Mouse (Mus musculus) limb, embryonic 15.5 days (tissue): ENCODE data around the gene Tmem14c. TPM values are rescaled to one million over a fixed set of nuclear protein-coding genes. Genes with fewer than 3 reads are reported as not detected.
"Not testable (repeated sequence)": the region's sequence is repeated elsewhere in the genome, so short reads cannot be mapped to it uniquely, and the experiment has no call there.

Experiments used
- ATAC-seq: fragments of 200-750 bp; cut with Nextera tagmentation; 2 replicates; pipeline ENCODE4 v1.8.0; 2017; ENCODE audit warnings: low read depth, moderate TSS enrichment; ENCODE audit not compliant: insufficient number of reproducible peaks, low FRiP score, low TSS enrichment
- H3K27ac ChIP-seq: fragments of 300-500 bp; sonication (generic); 2 replicates; pipeline ENCODE4 v1.5.1; 2015; ENCODE audit warnings: moderate library complexity, mild to moderate bottlenecking, inconsistent platforms
- H3K27me3 ChIP-seq: fragments of 300-500 bp; sonication (generic); 2 replicates; pipeline ENCODE4 v1.6.1; 2015; ENCODE audit warnings: inconsistent platforms
- H3K36me3 ChIP-seq: fragments of 300-500 bp; sonication (generic); 2 replicates; pipeline ENCODE4 v1.6.1; 2015; ENCODE audit warnings: inconsistent platforms
- H3K4me1 ChIP-seq: fragments of 300-500 bp; sonication (generic); 2 replicates; pipeline ENCODE4 v1.6.1; 2015; ENCODE audit warnings: inconsistent platforms
- H3K4me2 ChIP-seq: fragments of 300-500 bp; sonication (generic); 2 replicates; pipeline ENCODE4 v1.6.1; 2015; ENCODE audit warnings: mild to moderate bottlenecking, inconsistent platforms
- H3K4me3 ChIP-seq: fragments of 300-500 bp; sonication (generic); 2 replicates; pipeline ENCODE4 v1.5.1; 2015; ENCODE audit warnings: mild to moderate bottlenecking, inconsistent platforms
- H3K9ac ChIP-seq: fragments of 300-500 bp; sonication (generic); 2 replicates; pipeline ENCODE4 v1.6.1; 2015; ENCODE audit warnings: inconsistent platforms
- H3K9me3 ChIP-seq: fragments of 300-500 bp; sonication (generic); 2 replicates; pipeline ENCODE4 v1.6.1; 2016; ENCODE audit warnings: inconsistent platforms
- WGBS: fragments of 180-500 bp; shearing (Covaris S2); methylation state at CpG from one replicate; pipeline ENCODE4 v1.1.7; 2015; 5-methylcytosine and 5-hydroxymethylcytosine counted together
- polyA plus RNA-seq: library from polyadenylated mRNA; unstranded; fragments of >200 nt; fragmentation: Nextera tagmentation; extraction: Ambion mirVana; gene quantifications from 2 replicates; pipeline ENCODE4 v1.2.1, GENCODE M21; 2015

Tmem14c gene
- polyA plus RNA-seq, 1 experiment from 2014 or later: 196 TPM

DNA sequence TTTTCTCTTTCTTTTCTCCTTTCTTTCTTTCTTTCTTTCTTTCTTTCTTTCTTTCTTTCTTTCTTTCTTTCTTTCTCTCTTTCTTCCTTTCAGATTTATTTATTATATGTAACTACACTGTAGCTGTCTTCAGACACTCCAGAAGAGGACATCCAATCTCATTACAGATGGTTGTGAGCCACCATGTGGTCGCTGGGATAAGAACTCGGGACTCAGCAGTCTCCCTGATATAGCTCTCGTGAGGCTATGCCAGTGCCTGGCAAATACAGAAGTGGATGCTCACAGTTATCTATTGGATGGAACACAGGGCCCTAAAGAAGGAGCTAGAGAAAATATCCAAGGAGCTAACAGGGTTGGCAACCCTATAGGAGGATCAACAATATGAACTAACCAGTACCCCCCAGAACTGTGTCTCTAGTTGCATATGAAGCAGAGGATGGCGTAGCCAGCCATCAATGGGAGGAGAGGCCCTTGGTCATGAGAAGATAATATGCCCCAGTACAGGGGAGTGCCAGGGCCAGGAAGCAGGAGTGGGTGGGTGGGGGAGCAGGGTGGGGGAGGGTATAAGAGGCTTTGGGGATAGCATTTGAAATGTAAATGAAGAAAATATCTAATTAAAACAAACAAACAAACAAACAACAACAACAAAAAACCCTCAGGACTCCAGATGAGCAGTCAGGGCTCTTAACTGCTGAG lies 28.3 kb upstream of the Tmem14c start:
- H3K27ac ChIP-seq, H3K4me3 ChIP-seq, H3K9me3 ChIP-seq, H3K9ac ChIP-seq, H3K4me2 ChIP-seq, H3K4me1 ChIP-seq, H3K36me3 ChIP-seq, ATAC-seq, H3K27me3 ChIP-seq: not testable (repeated sequence)
- 70% methylated on average over 4 of the region's 4 CpGs for WGBS

DNA sequence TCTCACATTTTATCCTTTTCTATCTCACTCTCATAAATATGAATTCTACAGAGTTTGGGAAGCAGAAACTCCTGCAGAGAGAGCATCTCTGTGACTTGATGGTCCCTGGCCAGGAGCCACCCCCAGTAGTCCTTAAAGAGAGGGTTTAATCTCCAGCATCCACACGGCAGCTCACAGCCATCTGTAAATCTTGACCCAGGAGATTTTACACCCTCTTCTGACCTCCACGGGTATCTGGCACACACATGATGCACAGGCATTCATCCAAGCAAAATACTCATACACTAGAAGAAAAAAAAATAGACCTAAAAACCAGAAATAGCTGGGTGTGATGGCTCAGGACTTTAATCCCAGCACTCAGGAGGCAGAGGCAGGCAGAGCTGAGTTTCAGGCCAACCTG lies 27.7 kb upstream of the Tmem14c start:
- H3K36me3 ChIP-seq: no peaks in the 10 kb centered on the region
- no peak overlapping the region for H3K4me2 ChIP-seq
- no peak for ATAC-seq
- H3K4me1 ChIP-seq: no peaks in the 10 kb centered on the region
- no peaks in the 10 kb centered on the region for H3K27me3 ChIP-seq
- H3K27ac ChIP-seq: no peak overlapping the region
- WGBS: 59% methylated on average over 2 of the region's 2 CpGs
- no peak overlapping the region for H3K9ac ChIP-seq
- H3K9me3 ChIP-seq: no peaks in the 10 kb centered on the region
- H3K4me3 ChIP-seq: no peak overlapping the region

DNA sequence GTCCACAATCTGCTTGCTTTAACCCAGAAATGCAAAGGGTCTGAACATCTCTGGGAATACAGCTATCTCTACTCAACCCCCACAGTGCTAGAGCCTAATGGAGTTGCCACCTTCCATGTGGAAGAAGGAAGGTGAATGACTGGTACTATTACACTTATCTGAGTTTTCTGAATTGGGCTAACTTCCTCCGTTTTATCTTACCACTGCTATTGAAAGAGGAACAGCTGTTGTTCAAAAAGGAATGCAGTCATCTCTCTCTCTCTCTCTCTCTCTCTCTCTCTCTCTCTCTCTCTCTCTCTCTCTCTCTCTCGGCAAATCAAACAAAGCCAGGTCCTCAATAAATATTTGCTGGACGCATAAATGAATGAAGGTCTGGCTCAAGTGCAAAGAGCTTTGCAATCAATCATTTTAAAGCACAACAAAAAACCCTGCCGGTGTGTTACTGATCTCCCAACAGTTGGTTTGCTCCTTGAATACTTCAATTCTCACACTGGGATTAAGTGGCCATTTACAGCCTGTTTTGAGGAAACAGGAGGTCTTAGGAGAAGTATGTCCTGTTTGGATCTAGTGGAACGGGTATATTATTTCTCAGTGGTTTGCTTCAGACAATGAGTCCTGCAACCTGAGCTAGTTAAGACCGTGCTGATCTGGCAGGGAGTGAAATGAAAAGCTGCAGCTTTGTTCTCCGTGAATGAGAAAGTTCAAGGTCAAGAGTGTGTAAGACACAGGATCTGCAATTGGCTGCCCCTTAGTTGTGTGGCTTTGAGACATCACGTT lies 21.4 kb upstream of the Tmem14c start:
- H3K27ac ChIP-seq: no peak overlapping the region
- H3K4me3 ChIP-seq: no peak overlapping the region
- H3K4me2 ChIP-seq: no peak overlapping the region
- H3K27me3 ChIP-seq: no peaks in the 10 kb centered on the region
- H3K9ac ChIP-seq: no peak overlapping the region
- no peaks in the 10 kb centered on the region for H3K36me3 ChIP-seq
- ATAC-seq: no peak
- 30% methylated on average over 8 of the region's 8 CpGs for WGBS
- no peaks in the 10 kb centered on the region for H3K4me1 ChIP-seq
- H3K9me3 ChIP-seq: no peaks in the 10 kb centered on the region

DNA sequence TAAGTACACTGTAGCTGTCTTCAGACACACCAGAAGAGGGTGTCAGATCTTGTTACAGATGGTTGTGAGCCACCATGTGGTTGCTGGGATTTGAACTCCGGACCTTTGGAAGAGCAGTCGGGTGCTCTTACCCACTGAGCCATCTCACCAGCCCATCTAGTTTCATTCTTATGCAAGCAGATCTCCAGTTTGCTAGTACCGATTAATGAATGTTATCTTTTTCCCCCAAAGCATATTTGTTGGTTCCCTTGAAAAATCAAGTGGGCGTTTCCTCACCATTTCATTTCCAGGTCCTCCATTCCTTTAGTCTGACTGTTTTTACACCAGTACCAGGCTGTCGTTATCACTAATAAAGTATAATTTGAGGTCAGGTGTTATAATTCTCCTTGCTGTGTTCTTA lies 17.6 kb upstream of the Tmem14c start:
- H3K27me3 ChIP-seq, H3K36me3 ChIP-seq, H3K27ac ChIP-seq, H3K4me3 ChIP-seq, H3K9ac ChIP-seq, H3K9me3 ChIP-seq, ATAC-seq, H3K4me2 ChIP-seq: not testable (repeated sequence)
- H3K4me1 ChIP-seq: peaks cover 16% of the 10 kb centered on the region; the same call in 1 of the 2 replicates
- WGBS: 87% methylated on average over 5 of the region's 5 CpGs

DNA sequence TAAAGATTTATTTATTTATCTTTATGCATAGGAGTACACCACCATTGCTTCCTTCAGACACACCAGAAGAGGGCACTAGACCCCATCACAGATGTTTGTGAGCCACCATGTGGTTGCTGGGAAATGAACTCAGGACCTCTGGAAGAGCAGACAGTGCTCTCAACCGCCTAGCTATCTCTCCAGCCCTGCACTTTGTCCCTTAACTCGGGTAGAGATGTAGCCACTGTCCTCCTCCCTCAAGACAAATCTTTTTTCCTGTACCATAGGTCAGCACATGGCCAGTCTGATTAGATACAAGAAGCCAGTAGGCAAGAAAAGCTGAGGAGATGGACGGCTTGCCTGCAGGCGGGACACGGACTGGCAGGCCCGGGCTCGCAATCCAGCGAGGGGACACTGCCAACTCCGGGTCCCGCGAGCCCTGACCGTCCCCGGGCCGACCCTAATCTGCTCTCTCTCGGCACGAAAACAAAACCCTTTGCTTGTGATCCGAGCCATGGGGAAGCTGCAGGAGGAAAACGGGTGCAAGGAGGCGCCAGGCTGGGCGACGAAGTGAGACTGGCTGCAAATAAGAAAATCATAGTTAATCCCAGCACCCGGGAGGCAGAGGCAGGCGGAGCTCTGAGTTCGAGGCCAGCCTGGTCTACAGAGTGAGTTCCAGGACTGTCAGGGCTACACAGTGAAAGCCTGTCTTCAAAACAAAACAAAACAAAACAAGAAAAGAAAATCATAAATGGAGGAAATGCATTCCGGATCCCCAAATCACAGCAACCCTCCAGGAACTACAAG lies 15.8 kb upstream of the Tmem14c start:
- peak overlapping the region; percentile 87 for H3K4me2 ChIP-seq
- H3K36me3 ChIP-seq: peaks cover 11% of the 10 kb centered on the region
- H3K9ac ChIP-seq: peak overlapping the region; percentile 89
- H3K4me1 ChIP-seq: peaks cover 16% of the 10 kb centered on the region; the same call in 1 of the 2 replicates
- no peak for ATAC-seq
- H3K4me3 ChIP-seq: peak overlapping the region; percentile 97
- H3K9me3 ChIP-seq: no peaks in the 10 kb centered on the region
- no peaks in the 10 kb centered on the region for H3K27me3 ChIP-seq
- under 1% methylated on average over 25 of the region's 25 CpGs for WGBS
- H3K27ac ChIP-seq: peak overlapping the region; percentile 100

DNA sequence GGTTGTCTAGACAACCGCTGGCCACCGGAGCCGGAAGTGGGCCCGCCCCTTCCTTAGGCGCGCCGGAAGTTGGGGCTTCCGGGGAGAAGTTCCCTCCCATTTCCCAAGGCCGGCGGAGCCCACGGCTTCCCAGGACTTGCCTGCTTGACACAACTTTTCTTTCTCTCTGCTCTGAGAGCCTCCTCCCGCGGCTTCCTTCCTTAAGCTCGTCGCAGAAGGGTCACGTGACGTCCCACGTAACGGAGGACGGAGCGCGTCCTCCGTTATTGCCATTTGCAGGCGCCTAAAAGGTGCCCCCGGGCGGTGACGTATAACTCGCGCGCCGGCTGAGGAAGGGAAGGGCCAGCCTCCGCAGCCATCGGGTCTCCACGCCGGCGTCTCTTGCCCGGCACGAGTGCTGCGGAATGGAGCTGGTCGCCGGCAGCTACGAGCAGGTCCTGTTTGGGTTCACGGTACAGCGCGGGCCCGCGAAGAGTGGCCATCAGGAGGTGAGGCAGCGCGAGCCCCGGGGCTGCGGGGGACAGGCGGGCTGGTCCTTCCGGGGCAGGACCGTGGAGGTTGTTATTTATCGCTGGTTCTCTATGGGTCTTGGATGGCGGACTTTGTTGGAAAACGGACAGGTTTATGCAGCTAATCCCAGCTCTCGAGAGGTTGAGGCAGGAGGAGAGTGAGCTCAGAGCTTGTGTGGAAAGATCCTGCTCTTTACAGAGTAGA lies 15.0 kb upstream of the Tmem14c start, which contains the start of gene Pak1ip1:
TSS of gene Pak1ip1 (plus strand) at position 98 of the 714 bp plus-strand sequence.
- Histone ChIP-seq H3K4me3 (peak within 1 kb of the TSS; percentile 97), H3K36me3 (peaks cover 18% of the 10 kb centered on the region), H3K4me1 (peaks cover 16% of the 10 kb centered on the region; the same call in 1 of the 2 replicates), H3K4me2 (peak within 1 kb of the TSS; percentile 87), H3K9me3 (no peaks in the 10 kb centered on the region), H3K27ac (peak within 1 kb of the TSS; percentile 100), H3K9ac (peak within 1 kb of the TSS; percentile 89), H3K27me3 (no peaks in the 10 kb centered on the region)
- WGBS: under 1% methylated on average over 58 of the region's 58 CpGs
- peak; percentile 92 for ATAC-seq

DNA sequence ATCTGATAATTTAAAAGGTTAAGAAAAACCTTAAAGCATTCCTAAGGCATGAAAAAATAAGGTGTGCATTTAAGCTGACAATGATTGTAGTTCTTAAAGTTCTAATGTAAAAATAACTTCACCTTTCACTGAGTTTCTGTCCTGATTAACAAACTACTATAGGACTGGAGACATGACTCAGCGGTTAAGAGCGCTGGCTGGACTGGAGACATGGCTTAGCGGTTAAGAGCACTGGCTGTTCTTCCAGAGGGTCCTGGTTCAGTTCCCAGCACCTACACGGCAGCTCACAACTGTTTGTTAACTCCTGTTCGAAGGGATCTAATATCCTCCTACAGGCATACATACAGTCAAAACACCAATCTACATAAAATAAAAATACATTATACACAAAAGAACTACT lies 14.1 kb upstream of the Tmem14c start:
- WGBS: 86% methylated on average over 5 of the region's 5 CpGs
- Histone ChIP-seq H3K36me3 (peaks cover 27% of the 10 kb centered on the region), H3K27me3 (no peaks in the 10 kb centered on the region), H3K27ac (no peak overlapping the region), H3K4me3 (peak overlapping the region; percentile 97), H3K4me2 (peak overlapping the region; percentile 87), H3K4me1 (peaks cover 16% of the 10 kb centered on the region; the same call in 1 of the 2 replicates), H3K9ac (no peak overlapping the region), H3K9me3 (no peaks in the 10 kb centered on the region)
- ATAC-seq: no peak

DNA sequence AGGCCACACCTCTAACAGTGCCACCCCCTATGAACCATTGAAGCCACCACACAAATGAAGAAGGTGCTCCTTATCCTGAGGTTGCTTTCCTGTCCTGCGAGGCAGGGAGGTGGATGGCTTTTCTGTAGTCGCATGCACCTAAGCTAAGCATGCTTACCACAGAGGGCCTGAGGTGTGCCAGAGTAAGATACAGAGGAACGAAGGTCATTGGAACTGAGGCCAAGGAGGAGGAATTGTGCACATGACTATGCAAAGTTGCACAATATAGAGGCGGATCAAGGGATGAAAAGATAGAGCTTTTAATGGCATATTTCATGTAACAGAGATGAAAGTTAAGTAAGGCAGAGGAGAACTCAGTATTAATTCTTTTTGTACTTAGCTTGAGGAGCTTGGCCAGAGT lies 9.8 kb upstream of the Tmem14c start:
- Histone ChIP-seq H3K4me3 (no peak overlapping the region), H3K9me3 (no peaks in the 10 kb centered on the region), H3K27me3 (no peaks in the 10 kb centered on the region), H3K27ac (no peak overlapping the region), H3K4me1 (peaks cover 9% of the 10 kb centered on the region; the same call in 1 of the 2 replicates), H3K4me2 (no peak overlapping the region), H3K9ac (no peak overlapping the region), H3K36me3 (peaks cover 69% of the 10 kb centered on the region)
- no peak for ATAC-seq
- WGBS: 90% methylated on average over 4 of the region's 4 CpGs

DNA sequence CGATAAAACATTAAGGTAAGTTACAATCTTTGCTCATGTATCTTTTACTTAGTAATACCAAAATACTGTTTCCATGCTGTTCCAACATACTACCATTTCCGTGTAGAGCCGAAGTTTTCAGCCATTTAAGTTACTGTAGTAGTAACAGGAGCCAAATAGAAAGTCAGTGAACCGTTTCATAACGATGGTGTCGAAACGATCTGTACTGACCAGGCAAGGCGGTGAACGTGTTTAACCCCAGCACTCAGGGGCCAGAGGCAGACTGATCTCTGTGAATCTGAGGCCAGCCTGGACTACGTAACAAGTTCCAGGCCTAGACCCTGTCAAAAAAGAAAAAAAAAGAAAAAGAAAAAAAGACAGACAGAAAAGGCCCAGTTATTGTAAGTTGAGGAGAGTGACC lies 7.8 kb upstream of the Tmem14c start:
- H3K4me1 ChIP-seq: no peaks in the 10 kb centered on the region
- H3K4me3 ChIP-seq: no peak overlapping the region
- H3K27ac ChIP-seq: no peak overlapping the region
- 92% methylated on average over 10 of the region's 10 CpGs for WGBS
- H3K27me3 ChIP-seq: no peaks in the 10 kb centered on the region
- no peak overlapping the region for H3K4me2 ChIP-seq
- H3K9ac ChIP-seq: no peak overlapping the region
- no peak for ATAC-seq
- peaks cover 88% of the 10 kb centered on the region for H3K36me3 ChIP-seq
- H3K9me3 ChIP-seq: no peaks in the 10 kb centered on the region

DNA sequence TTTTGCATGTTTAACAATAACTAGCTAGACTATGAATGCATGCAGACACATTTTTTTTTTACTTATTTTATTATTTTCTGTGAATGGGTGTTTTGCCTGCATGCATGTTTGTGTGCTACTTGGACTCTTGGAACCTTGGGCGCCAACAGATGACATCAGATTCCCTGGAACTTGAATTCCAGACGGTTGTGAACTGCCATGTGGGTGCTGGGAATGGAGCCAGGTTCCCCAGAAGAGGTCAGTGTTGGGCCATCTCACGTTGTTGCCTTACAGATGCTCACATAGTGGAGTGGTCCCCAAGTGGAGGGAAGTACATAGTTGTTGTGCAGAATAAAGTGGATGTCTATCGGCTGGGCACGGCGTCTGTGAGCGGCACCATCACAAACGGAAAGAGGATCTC lies 7.1 kb upstream of the Tmem14c start:
- peaks cover 89% of the 10 kb centered on the region for H3K36me3 ChIP-seq
- H3K27ac ChIP-seq: no peak overlapping the region
- no peaks in the 10 kb centered on the region for H3K9me3 ChIP-seq

DNA sequence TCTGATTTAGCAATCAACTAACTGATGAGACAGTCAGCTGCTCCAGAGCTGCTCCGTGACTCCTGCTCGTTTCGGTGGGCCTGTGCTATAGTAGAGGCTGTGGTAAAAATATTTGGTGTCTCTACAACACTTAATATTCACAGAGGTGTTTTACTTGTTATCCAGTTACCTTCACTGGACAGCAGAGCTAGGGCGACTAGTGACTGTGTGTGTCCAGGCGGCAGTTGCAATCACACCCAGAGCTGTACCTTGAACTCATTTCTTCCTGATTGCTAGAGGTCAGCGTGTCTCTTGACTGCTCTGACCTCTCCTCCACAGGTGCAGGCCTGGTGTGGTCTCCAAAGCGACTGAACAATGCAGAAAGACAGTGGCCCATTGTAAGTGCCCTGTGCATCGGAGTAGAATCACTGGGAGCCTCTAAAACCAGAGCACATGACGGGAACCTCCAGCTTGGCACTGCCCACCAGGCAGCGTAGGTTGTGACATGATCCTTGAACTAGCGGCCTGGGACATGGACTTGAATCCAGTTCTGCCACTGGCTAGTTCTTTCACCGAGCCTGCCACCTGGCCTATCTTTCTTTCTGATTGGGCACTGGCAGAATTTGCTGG lies 809 bp downstream of the Tmem14c start:
- WGBS: 38% methylated on average over 12 of the region's 12 CpGs
- peak overlapping the region; percentile 90 for H3K27ac ChIP-seq

More for the DNA sequence above, 7.1 kb upstream of the Tmem14c start:
- Histone ChIP-seq H3K4me2 (no peak overlapping the region), H3K27me3 (no peaks in the 10 kb centered on the region), H3K9ac (no peak overlapping the region), H3K4me3 (no peak overlapping the region), H3K4me1 (no peaks in the 10 kb centered on the region)
- WGBS: 83% methylated on average over 8 of the region's 8 CpGs
- no peak for ATAC-seq

More for the DNA sequence above, 809 bp downstream of the Tmem14c start:
- H3K9me3 ChIP-seq: no peaks in the 10 kb centered on the region; the same call in 1 of the 2 replicates
- peak overlapping the region; percentile 69 for H3K4me2 ChIP-seq
- H3K9ac ChIP-seq: peak overlapping the region; percentile 73
- no peaks in the 10 kb centered on the region for H3K27me3 ChIP-seq
- peaks cover 52% of the 10 kb centered on the region for H3K36me3 ChIP-seq
- H3K4me3 ChIP-seq: peak overlapping the region; percentile 64
- no peak for ATAC-seq
- peaks cover 17% of the 10 kb centered on the region for H3K4me1 ChIP-seq
